Mouse (Mus musculus) ovary, postnatal 14 days (tissue): ENCODE results near the gene Cdca4.

ENCODE experiments used
- DNase-seq: peaks from one replicate; pipeline ENCODE4 v3.0.0; 2022; ENCODE audit warnings: low spot score

The Cdca4 gene

DNA sequence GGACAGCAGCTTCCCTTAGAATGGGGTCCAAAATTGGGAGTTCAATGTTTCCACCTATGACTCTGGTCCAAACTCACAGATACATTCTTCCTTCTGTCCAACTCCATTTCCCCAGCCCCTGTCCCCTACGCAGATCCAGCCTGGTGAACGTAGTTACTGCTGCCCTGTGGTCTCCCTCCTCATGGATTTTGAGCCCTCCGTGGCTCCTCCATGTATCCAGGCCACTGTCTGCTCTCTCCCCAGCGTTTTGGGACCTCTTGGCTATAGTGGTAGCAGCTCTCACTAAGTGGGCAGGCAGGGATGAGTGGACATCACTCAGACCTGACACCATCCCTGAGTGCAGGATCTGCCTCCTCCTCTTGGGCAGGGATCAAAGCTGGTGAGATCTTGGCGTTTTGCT is 30.5 kb downstream of the Cdca4 start:
- DNase-seq = no peak

DNA sequence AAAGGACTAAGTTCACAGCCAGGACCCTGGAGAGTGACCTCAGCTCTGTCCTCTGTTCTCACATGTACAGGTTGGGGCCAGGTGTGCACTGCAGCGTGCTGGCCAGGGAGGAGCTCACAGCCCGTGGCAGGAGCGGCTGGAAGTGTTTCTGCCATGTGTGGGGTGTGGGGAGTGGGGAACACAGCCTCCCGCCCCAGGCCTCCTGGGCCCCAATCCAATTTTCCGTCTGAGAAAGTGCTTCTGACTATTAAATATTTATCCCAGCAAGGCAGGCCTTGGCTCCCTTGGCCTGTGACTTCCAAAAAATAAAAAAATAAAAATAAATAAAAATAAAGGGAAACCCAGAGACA is 30.9 kb downstream of the Cdca4 start:
- no peak for DNase-seq

DNA sequence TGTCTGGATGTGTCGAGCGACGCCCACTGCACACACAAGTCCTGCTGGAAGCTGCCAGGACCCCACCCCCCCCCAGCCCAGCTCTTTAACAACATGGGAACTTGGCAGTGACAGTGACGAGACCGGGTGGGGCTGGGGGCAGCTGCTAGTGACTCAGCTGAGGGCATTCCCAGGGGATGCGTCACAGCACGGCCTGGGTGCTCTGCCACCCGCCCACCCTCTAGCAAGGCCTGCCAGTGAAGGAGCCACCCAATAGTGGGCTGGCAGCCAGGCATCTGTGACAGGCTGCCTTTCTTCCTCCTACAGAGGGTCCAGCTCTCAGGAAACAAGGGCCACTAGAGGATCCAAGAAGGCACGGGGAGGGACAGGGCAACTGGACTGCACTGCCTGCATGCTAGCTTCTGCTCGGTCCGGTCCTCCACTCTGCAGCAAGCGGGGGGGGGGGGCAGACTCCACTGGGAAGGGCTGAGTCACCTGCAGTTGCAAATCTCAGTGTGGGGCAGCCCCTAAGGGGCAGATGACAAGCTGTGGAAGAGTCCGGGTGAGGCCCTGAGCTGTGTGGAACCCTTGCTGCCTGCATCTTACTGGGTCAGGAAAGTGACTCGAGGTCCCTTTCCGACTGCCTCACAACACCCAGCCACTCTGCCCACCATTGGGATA is 31.4 kb downstream of the Cdca4 start:
- DNase-seq = no peak

DNA sequence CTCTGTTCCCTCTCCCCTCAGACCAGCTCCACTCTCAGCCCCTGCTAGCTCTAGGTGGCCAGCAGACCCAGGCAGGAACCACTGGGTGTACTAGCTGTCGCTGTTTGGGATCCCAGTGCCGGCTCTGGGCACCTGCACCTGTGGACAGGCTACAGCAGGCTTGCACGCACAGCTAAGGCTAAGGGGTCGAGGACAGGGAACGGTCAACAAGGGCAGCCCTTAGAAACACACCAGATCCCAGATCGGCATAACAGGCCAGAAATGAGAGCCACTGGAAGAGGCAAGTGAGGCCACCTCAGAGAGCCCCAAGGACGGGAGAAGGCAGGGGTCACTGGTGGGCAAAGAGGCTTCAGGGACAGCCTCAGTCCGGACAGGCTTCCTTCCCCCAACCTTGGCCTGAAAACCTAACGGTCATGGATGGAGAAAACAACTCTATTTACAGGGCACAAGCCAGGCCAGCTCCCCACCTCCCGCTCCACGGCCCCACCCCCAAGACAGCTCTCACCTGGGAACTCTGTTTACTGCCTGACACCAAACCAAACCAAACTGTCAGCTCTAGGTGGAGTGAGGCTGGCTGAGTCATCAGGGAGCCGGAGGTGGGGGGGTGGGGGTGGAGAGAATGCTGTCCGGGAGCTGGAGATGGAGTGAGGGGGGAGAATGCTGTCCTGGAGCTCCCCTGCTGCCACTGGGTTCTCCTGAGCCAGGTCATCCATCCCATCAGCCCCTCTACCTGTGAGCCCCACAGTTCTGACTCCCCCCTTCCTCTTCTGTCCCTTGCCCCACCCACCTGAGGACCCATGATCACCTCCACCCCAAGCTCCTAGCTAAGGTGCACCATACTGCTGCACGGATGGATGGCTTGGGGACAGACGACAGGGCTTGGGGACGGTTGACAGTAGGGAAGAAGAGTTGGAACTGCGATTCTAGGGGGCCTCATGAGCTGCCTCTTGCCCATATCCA is 32.4 kb downstream of the Cdca4 start:
- DNase-seq = no peak

DNA sequence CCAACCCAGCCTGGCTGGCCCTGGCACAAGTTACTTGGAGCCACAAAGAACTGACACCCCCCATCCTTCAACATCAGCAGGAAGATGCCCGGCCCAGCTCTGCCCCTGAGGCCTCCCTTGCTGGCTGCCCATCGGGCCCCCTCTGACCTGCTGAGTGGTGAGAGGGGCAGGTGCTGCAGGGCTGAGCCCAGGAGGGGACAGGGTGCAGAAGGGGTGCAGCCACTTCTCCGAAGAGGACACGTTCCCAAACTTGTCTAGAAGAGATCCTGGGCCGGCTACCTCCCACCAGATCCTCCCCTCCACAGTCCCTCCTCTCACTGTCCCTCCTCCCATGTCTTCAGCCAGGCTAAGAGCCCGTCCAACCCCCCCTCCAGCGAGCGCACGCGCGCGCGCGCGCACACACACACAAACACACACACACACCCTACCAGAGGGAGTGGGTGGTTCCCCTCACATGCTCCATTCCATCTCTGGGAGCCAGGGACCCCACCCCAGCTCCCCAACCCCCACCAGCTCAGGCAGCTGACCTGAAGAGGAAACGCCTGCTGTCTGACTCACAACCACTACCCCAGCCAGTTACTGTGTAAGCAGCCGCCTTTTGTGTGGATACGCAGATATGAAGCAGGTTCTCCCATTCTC is 33.6 kb downstream of the Cdca4 start:
- no peak for DNase-seq

DNA sequence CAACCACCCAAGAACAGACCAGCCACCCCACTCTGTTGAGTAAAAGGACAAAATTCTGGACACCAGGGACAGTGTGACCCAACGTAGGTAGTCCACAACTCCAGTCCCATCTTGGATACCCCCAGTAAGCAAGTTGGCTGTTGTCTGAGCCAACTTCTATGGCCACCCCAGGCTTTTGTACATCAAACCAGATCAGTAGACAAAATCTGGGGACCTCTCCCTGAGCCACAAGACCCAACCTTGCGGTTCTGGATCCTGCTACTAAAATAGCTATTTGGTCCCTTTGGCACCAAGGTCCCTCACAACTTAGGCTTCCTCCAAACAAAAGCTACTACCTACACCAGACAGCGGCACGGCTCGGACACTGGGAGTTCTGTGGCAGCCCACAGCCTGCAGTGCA is 34.2 kb downstream of the Cdca4 start:
- no peak for DNase-seq

DNA sequence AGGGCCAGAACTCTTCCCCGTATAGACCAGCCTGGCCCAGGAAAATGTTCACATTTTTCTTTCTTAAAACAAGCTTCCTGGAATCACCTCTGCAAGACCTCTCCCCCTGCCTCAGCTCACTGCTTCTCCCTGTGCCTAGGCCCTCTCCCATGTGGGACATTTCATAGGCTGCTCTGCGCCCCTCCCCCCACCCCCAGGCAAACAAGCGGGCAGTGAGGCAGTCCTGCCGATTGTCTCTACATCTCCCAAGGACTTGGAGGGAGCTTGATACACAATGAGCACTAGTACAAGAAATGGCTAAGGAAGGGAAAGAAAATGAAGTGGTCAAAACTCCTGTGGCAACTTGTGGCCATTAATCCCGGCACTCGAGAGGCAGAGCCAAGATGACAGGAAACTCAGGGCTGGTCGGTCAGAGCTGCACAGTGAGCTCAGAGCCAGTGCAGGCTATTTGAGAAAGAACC is 34.8 kb downstream of the Cdca4 start:
- DNase-seq = no peak

DNA sequence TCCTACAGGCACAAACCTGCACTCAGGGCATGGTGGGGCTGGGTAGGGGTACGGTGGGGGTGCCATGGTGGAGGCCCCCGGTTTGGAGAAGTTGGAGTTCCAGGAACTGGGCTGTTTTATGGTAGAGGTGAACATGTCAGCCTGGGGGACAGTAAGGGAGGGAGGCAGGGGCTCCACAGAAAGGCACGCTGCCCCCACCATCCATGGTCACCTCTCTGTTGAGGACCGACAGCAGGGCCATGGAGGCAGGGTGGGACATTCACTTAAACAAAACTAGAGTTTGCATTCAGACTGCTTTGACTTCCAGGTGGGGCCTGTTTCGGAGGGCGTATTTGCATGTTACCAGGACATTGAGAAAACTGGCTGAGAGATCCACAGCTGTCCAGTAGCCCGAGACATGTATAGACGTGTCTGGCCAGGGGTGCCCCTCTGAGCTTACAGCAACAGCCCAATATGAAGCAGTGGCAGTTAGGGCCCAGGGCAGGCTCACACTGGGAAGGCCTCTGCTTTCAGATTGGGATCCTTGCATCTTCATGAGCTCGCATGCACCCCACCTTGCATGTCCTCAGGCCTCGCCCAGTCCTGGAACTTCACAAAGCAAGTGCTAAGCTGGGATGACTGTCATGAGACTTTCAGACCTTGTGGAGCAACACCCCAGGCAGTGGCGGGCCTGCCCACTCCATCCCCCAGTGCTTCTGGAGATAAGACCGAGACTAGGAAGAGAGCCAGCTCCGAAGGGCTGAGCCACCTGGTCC is 35.4 kb downstream of the Cdca4 start:
- DNase-seq = peak; percentile 67

DNA sequence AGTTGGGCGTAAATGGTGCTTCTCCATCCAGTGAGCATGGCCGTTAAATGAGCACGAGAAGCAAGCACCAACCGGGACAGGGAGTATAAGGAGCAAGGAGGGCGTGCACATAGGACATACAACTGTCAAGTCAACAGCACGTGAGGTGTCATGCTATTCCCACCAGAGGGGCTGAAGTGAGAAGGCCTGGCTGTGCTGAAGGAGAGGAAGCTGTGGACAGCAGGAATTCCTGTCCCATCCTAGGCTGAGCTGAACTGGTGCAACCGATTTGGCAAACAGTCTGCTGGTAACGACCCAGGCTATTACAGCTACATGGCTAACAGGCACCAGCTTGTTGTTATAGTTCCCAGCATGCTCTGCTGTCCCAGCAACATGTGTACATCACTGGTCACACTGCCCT is 38.2 kb downstream of the Cdca4 start:
- no peak for DNase-seq

DNA sequence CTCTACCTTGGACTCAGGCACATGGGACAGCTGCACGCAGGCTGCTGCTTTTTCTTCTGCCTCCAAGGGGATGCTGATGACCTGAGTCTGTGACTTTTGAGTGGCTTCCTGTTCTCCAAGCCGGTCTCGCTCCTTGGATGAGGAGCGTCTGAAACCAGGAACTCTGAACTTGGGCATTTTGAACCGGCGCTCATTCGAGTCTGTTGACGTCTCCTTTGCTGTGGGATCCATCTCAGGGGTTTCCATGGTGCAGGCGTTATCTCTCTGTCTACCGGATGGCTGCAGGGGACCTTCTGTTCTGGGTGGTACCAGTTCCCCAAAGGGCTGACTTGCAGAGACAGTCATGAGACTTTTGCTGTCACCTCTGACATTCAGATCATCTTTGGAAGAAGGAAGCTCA is 54.7 kb downstream of the Cdca4 start:
- no peak for DNase-seq

DNA sequence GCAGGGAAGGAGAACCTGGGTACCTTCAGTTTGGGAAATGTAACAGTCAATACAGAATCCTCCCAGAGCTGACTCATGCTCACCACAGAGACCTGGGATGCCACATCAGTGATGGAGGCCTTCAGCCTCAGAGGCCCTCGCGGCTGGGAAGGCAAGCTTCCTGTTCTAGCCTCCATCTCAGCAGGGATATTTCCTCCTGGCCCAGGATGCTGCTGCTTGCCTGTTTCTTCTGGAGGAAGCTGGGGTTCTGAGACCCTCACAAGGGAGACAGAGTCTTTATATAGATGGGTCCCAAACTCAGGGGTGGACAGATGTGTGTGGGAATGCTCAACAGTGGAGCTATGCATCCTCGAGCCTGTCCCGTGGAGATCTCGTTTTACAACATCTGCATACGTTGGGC is 55.2 kb downstream of the Cdca4 start:
- no peak for DNase-seq

DNA sequence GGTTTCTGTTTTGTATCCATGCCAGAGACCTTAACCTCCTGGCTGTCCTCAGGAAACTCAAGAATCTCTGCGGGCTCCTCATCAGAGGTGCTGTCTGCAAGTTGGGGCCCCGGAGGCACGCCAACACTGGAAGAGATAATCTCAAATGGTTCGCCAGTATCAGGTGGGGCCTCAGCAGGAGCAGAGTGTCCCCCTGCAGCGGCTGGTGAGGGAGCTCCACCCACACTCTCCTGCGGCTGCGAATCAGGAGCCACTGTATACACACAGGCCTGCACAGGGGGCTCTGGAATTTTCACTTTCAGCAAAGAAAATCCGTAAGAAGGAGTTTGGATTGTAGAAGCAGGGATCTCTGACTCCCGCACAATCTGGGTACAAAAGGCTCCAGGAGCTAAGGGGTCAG is 55.9 kb downstream of the Cdca4 start:
- DNase-seq = no peak

DNA sequence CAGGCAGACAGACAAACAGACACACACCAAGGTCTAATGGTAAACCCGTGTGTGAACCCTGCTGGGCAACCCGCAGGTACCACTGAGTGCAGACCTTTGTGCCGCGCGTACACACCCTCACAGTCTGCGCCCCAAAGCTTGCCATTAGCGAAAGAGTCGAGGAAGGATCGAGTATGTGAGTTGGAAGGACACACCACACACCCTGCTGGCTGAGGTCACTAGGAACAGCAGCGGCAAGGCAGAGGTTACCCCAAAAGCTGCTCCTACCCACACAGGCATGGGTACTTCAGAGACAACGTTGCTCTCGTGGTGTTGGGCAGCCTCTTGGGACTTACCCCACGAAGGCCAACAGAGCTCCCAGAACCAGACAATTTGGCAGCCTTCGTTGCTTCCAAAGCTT is 56.9 kb downstream of the Cdca4 start:
- no peak for DNase-seq

DNA sequence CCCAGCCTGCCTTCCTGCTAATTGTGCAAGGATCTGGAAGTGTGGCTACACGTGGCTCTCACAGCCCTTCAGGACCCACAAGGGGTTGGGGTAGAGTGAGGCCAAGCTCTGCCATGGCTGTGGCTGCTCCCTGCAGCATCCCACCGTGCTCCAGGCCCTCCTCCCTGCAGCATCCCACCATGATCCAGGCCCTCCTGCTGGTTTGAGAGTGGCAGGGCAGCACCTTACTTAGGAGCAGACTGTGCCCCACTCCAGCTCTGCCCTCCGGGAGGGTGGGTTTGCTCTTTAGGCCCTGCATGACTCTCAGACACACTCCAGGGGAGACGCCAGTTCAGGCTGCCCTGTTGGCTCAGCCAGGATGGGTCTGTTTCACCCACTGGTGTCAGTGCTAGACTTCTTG is 58.8 kb downstream of the Cdca4 start:
- no peak for DNase-seq
